Comparison of ENCODE assay signal across 8 mouse cellular contexts in the genomic region with DNA sequence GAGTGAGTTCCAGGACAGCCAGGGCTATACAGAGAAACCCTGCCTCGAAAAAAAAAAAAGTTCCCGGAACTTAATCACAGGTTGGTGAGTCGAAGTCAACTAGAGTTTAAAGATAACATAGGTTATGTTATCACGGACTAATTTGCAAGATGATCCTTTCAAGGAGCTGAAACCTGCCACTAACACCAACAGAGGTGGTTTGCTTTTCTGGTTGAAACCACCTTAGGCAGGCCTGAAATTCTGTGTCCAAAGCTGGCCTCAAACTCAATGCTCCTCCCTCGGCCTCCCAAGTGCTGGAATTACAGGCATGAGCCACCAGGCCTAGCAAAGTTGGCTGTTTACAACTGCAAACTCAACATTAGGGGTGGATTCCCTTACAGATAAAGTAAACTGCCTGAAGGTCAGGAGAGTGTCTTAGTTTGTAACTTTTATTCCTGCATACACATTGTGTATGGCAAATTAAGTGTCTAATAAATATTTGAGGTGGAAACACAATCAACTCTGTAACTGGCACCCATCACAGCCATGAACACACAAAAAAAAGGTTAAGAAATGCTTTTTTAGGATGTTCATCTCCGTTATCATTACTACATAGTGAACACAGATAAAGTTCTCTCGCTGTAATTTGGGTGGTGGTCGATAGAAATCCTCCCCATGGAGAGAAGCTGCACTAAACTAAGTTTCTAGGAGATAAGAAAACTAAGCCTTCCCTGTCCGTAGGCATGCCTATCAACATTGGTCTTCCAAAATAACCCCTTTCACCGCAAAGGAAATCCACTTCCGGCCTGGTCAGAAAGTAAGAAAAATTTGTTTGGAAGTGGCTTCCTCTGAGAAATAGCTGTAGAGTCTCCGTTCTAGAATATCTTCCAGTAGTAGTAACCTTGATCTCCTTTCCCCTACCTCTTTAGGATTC. TPM values are rescaled to one million over a fixed set of nuclear protein-coding genes. Genes with fewer than 3 reads are reported as not detected.
DNase-seq lines count a peak whose midpoint lies in the region; ATAC-seq and TF ChIP-seq lines count a peak whose summit lies in the region.

No protein-coding gene starts in this region.

- H3K4me2 ChIP-seq in lung, embryonic 15.5 days, result peak overlapping the region; percentile 69
- H3K4me2 ChIP-seq in liver, postnatal 0 days (ENCODE audit: low read depth, low read length), result peak overlapping the region; percentile 74
- H3K4me2 ChIP-seq in stomach, embryonic 16.5 days (ENCODE audit: low read depth, low read length), result peak overlapping the region; percentile 60

- H3K4me1 ChIP-seq in lung, embryonic 15.5 days, result peaks cover 31% of the 10 kb centered on the region
- H3K4me1 ChIP-seq in liver, postnatal 0 days (ENCODE audit: insufficient read depth), result peaks cover 24% of the 10 kb centered on the region
- H3K4me1 ChIP-seq in stomach, embryonic 16.5 days (ENCODE audit: control insufficient read depth, insufficient read depth, low read length), result peaks cover 21% of the 10 kb centered on the region

- no peak for TF ChIP-seq EP300 in liver, postnatal 0 days (IDR thresholded peaks at IDR 0.05; ENCODE audit: low read depth)

- no peak for ATAC-seq in lung, embryonic 15.5 days (ENCODE audit: borderline replicate concordance, extremely low read depth, low FRiP score, low TSS enrichment)
- peak; percentile 10; the same call in 1 of the 2 replicates for ATAC-seq in common myeloid progenitor, adult 5-6 weeks (replicated peaks; ENCODE audit: low read depth, poor library complexity, severe bottlenecking)
- ATAC-seq in liver, postnatal 0 days, result no peak
- no peak for ATAC-seq in stomach, embryonic 16.5 days (ENCODE audit: insufficient read depth, low FRiP score)

- 46% methylated on average over 12 of the region's 12 CpGs for WGBS in lung, embryonic 15.5 days
- whole genome bisulfite sequencing in liver, postnatal 0 days (ENCODE audit: insufficient replicate concordance), result 20% methylated on average over 12 of the region's 12 CpGs
- WGBS in stomach, embryonic 16.5 days, result 43% methylated on average over 12 of the region's 12 CpGs

- peak overlapping the region; percentile 88 for H3K27ac ChIP-seq in lung, embryonic 15.5 days
- peak overlapping the region; percentile 69 for H3K27ac ChIP-seq in liver, postnatal 0 days (ENCODE audit: low read depth)
- peak overlapping the region; percentile 80 for H3K27ac ChIP-seq in stomach, embryonic 16.5 days (ENCODE audit: low read length)

- H3K27me3 ChIP-seq in lung, embryonic 15.5 days, result no peaks in the 10 kb centered on the region
- H3K27me3 ChIP-seq in liver, postnatal 0 days (ENCODE audit: insufficient read depth, low read length), result no peaks in the 10 kb centered on the region
- no peaks in the 10 kb centered on the region for H3K27me3 ChIP-seq in stomach, embryonic 16.5 days (ENCODE audit: control insufficient read depth, insufficient read depth, low read length)

- intact Hi-C loops in heart, postnatal 10 days (cut with DNase I), result no loop called here

- peaks cover 8% of the 10 kb centered on the region; the same call in 1 of the 2 replicates for H3K36me3 ChIP-seq in lung, embryonic 15.5 days
- H3K36me3 ChIP-seq in liver, postnatal 0 days (replicated peaks; ENCODE audit: insufficient read depth, low read length), result 0 out of 2 replicates have a peak, but pooled peaks cover 1% of the 10 kb centered on the region
- peaks cover 1% of the 10 kb centered on the region for H3K36me3 ChIP-seq in stomach, embryonic 16.5 days (ENCODE audit: control insufficient read depth, insufficient read depth, low read length)

- no peak for TF ChIP-seq CTCF in liver, postnatal 0 days (IDR thresholded peaks at IDR 0.05; ENCODE audit: low read depth)

- H3K4me3 ChIP-seq in lung, embryonic 15.5 days, result peak overlapping the region; percentile 62
- peak overlapping the region; percentile 61 for H3K4me3 ChIP-seq in liver, postnatal 0 days (ENCODE audit: low read depth, low read length)
- H3K4me3 ChIP-seq in stomach, embryonic 16.5 days (replicated peaks; ENCODE audit: low read length), result peak overlapping the region; percentile 67

- peak overlapping the region; percentile 15 for H3K9ac ChIP-seq in lung, embryonic 15.5 days
- peak overlapping the region; percentile 57 for H3K9ac ChIP-seq in liver, postnatal 0 days (replicated peaks)
- H3K9ac ChIP-seq in stomach, embryonic 16.5 days (ENCODE audit: low read length), result peak overlapping the region; percentile 48

- no peaks in the 10 kb centered on the region for H3K9me3 ChIP-seq in lung, embryonic 15.5 days
- no peaks in the 10 kb centered on the region for H3K9me3 ChIP-seq in liver, postnatal 0 days (ENCODE audit: low read length)
- no peaks in the 10 kb centered on the region for H3K9me3 ChIP-seq in stomach, embryonic 16.5 days (replicated peaks; ENCODE audit: control insufficient read depth, low read length)

- no peak for DNase-seq in lung, postnatal 4 days
- DNase-seq in heart, postnatal 10 days, result peak; percentile 20 to 38
- DNase-seq in liver, postnatal 0 days, result peak; percentile 30
- DNase-seq in layer of hippocampus, postnatal 25 days (ENCODE audit: extremely low spot score in 1 of 2, low spot score in 1 of 2), result no peak
- no peak for DNase-seq in frontal cortex, postnatal 36 days (ENCODE audit: low spot score in 2 of 2)

RNA-seq across cellular contexts. Expression of a gene that starts 0.6 kb away (rescaled TPM):
- polyA plus RNA-seq in lung, embryonic 15.5 days (2015; fragmentation: Nextera tagmentation; extraction: Ambion mirVana), result 117 and 126 TPM in 2 replicates
- total RNA-seq in common myeloid progenitor, adult 5-6 weeks (2017), result 101 and 122 TPM in 2 replicates
- 10 to 100 TPM; 38.5 to 41.3 TPM for total RNA-seq in heart, postnatal 10 days (2021)
- polyA plus RNA-seq in liver, postnatal 0 days (2015; fragmentation: Nextera tagmentation; extraction: Ambion mirVana), result 30.4 and 34.5 TPM in 2 replicates
- 121 and 122 TPM in 2 replicates for polyA plus RNA-seq in stomach, embryonic 16.5 days (2015; fragmentation: Nextera tagmentation; extraction: Ambion mirVana)
- 10 to 100 TPM; 73.8 to 87.8 TPM for total RNA-seq in layer of hippocampus, postnatal 25 days (2021)

RNA-seq across cellular contexts. Expression of a gene that starts 0.6 kb away (rescaled TPM):
- polyA plus RNA-seq in lung, embryonic 15.5 days (2015; fragmentation: Nextera tagmentation; extraction: Ambion mirVana), result 148 and 149 TPM in 2 replicates
- total RNA-seq in common myeloid progenitor, adult 5-6 weeks (2017), result 177 and 182 TPM in 2 replicates
- 10 to 100 TPM; 84.0 to 85.4 TPM for total RNA-seq in heart, postnatal 10 days (2021)
- polyA plus RNA-seq in liver, postnatal 0 days (2015; fragmentation: Nextera tagmentation; extraction: Ambion mirVana), result 122 and 133 TPM in 2 replicates
- polyA plus RNA-seq in stomach, embryonic 16.5 days (2015; fragmentation: Nextera tagmentation; extraction: Ambion mirVana), result 144 and 158 TPM in 2 replicates
- 10 to 100 TPM; 23.6 to 29.3 TPM for total RNA-seq in layer of hippocampus, postnatal 25 days (2021)

RNA-seq across cellular contexts. Expression of a gene that starts 32.2 kb away (rescaled TPM):
- polyA plus RNA-seq in lung, embryonic 15.5 days (2015; fragmentation: Nextera tagmentation; extraction: Ambion mirVana), result 14.9 and 16.8 TPM in 2 replicates
- 4.0 and 4.1 TPM in 2 replicates for total RNA-seq in common myeloid progenitor, adult 5-6 weeks (2017)
- 1 to 10 TPM; 5.1 to 5.3 TPM for total RNA-seq in heart, postnatal 10 days (2021)
- 21.6 and 23.4 TPM in 2 replicates for polyA plus RNA-seq in liver, postnatal 0 days (2015; fragmentation: Nextera tagmentation; extraction: Ambion mirVana)
- polyA plus RNA-seq in stomach, embryonic 16.5 days (2015; fragmentation: Nextera tagmentation; extraction: Ambion mirVana), result 7.6 and 10.2 TPM in 2 replicates
- 1 to 10 TPM in 1 of 2 experiments, under 1 TPM in 1; 0.61 to 1.4 TPM for total RNA-seq in layer of hippocampus, postnatal 25 days (2021)

RNA-seq across cellular contexts. Expression of a gene that starts 56.3 kb away (rescaled TPM):
- 9.8 and 10.6 TPM in 2 replicates for polyA plus RNA-seq in lung, embryonic 15.5 days (2015; fragmentation: Nextera tagmentation; extraction: Ambion mirVana)
- total RNA-seq in common myeloid progenitor, adult 5-6 weeks (2017), result 1.2 and 1.7 TPM in 2 replicates
- total RNA-seq in heart, postnatal 10 days (2021), result 1 to 10 TPM in 1 of 2 experiments, under 1 TPM in 1; 0.81 to 1.1 TPM
- polyA plus RNA-seq in liver, postnatal 0 days (2015; fragmentation: Nextera tagmentation; extraction: Ambion mirVana), result 13.4 and 13.7 TPM in 2 replicates
- 3.1 and 4.3 TPM in 2 replicates for polyA plus RNA-seq in stomach, embryonic 16.5 days (2015; fragmentation: Nextera tagmentation; extraction: Ambion mirVana)
- total RNA-seq in layer of hippocampus, postnatal 25 days (2021), result 1 to 10 TPM; 4.9 to 6.3 TPM

Comparison
In these comparisons a context has a peak if more than half of its experiments do, and no peak if none do; other contexts are left out.
1. DNase-seq: peak in heart, postnatal 10 days (2 of 2) and liver, postnatal 0 days (single experiment); none in lung, postnatal 4 days (0 of 2), layer of hippocampus, postnatal 25 days (0 of 2) and frontal cortex, postnatal 36 days (0 of 2).
2. Peak in every context shown above with its lines, with median percentiles within 50 percentile points of each other: H3K27ac ChIP-seq, H3K4me2 ChIP-seq, H3K4me3 ChIP-seq and H3K9ac ChIP-seq.